Comparison of ENCODE assay signal across 9 mouse cellular contexts in the genomic region with DNA sequence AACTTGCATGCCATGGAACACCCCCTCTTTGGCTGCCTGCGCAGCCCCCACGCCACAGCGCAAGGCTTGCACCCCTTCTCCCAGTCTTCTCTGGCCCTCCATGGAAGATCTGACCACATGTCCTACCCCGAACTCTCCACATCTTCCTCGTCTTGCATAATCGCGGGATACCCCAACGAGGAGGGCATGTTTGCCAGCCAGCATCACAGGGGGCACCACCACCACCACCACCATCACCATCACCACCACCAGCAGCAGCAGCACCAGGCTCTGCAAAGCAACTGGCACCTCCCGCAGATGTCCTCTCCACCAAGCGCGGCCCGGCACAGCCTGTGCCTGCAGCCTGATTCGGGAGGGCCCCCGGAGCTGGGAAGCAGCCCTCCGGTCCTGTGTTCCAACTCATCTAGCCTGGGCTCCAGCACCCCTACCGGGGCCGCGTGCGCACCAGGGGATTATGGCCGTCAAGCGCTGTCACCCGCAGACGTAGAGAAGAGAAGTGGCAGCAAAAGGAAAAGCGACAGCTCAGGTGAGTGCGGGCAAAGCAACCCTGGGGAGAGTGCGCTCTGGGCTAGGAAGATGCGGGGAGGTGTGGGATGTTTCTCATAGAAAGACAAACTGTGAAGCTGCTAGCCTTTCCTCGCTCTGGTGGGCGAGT. TPM values are rescaled to one million over a fixed set of nuclear protein-coding genes. Genes with fewer than 3 reads are reported as not detected.
DNase-seq lines count a peak whose midpoint lies in the region; ATAC-seq lines count a peak whose summit lies in the region.
"Had no signal": no experiment of that assay in that cellular context is flagged by ENCODE, and none has a peak within 500 bp of the region (broad histone marks: within the 10 kb centered on the region; RNA-seq: fewer than 3 reads in every experiment).

No protein-coding gene starts in this region.

- peak overlapping the region; percentile 93 for H3K4me2 ChIP-seq in kidney, embryonic 14.5 days (replicated peaks; ENCODE audit: low read depth, low read length)
- peak overlapping the region; percentile 87 for H3K4me2 ChIP-seq in forebrain, embryonic 14.5 days (ENCODE audit: low read length)
- peak overlapping the region; percentile 56 for H3K4me2 ChIP-seq in liver, embryonic 15.5 days

- peaks cover 5% of the 10 kb centered on the region; the same call in 1 of the 2 replicates for H3K27me3 ChIP-seq in kidney, embryonic 14.5 days (ENCODE audit: control insufficient read depth, insufficient read depth, low read length)
- peaks cover 33% of the 10 kb centered on the region for H3K27me3 ChIP-seq in forebrain, embryonic 14.5 days (replicated peaks; ENCODE audit: control insufficient read depth, insufficient read depth, low read length)
- peaks cover 40% of the 10 kb centered on the region for H3K27me3 ChIP-seq in liver, embryonic 15.5 days

- peak overlapping the region; percentile 60 for H3K27ac ChIP-seq in kidney, embryonic 14.5 days (ENCODE audit: low read depth, low read length)
- H3K27ac ChIP-seq in forebrain, embryonic 14.5 days (ENCODE audit: low read depth, low read length) = no peak overlapping the region
- no peak overlapping the region for H3K27ac ChIP-seq in liver, embryonic 15.5 days (replicated peaks)

- H3K36me3 ChIP-seq in kidney, embryonic 14.5 days (ENCODE audit: control insufficient read depth, insufficient read depth, low read length) = no peaks in the 10 kb centered on the region
- H3K36me3 ChIP-seq in forebrain, embryonic 14.5 days (ENCODE audit: control insufficient read depth, insufficient read depth, low read length) = no peaks in the 10 kb centered on the region
- H3K36me3 ChIP-seq in liver, embryonic 15.5 days (replicated peaks) = no peaks in the 10 kb centered on the region

- 0 out of 2 replicates have a peak, but pooled peaks cover 3% of the 10 kb centered on the region for H3K4me1 ChIP-seq in kidney, embryonic 14.5 days (ENCODE audit: control insufficient read depth, insufficient read depth, low read length)
- H3K4me1 ChIP-seq in forebrain, embryonic 14.5 days (ENCODE audit: control insufficient read depth, insufficient read depth, low read length) = peaks cover 6% of the 10 kb centered on the region; the same call in 1 of the 2 replicates
- no peaks in the 10 kb centered on the region; the same call in 1 of the 2 replicates for H3K4me1 ChIP-seq in liver, embryonic 15.5 days (replicated peaks)

- no peaks in the 10 kb centered on the region for H3K9me3 ChIP-seq in kidney, embryonic 14.5 days (ENCODE audit: control insufficient read depth, low read length)
- H3K9me3 ChIP-seq in forebrain, embryonic 14.5 days (replicated peaks; ENCODE audit: control insufficient read depth, low read length) = no peaks in the 10 kb centered on the region
- H3K9me3 ChIP-seq in liver, embryonic 15.5 days (replicated peaks) = no peaks in the 10 kb centered on the region

- under 1% methylated on average over 29 of the region's 29 CpGs for WGBS in kidney, embryonic 14.5 days
- under 1% methylated on average over 28 of the region's 29 CpGs for WGBS in forebrain, embryonic 14.5 days
- 3% methylated on average over 29 of the region's 29 CpGs for WGBS in liver, embryonic 15.5 days (ENCODE audit: insufficient replicate concordance)

- peak overlapping the region; percentile 64 for H3K4me3 ChIP-seq in kidney, embryonic 14.5 days (ENCODE audit: low read length)
- H3K4me3 ChIP-seq in forebrain, embryonic 14.5 days (ENCODE audit: low read depth, low read length) = peak overlapping the region; percentile 42
- H3K4me3 ChIP-seq in liver, embryonic 15.5 days (replicated peaks) = peak overlapping the region; percentile 37

- peak overlapping the region; percentile 63 for H3K9ac ChIP-seq in kidney, embryonic 14.5 days (ENCODE audit: low read depth, low read length)
- H3K9ac ChIP-seq in forebrain, embryonic 14.5 days (ENCODE audit: low read length) = peak overlapping the region; percentile 43
- no peak overlapping the region for H3K9ac ChIP-seq in liver, embryonic 15.5 days

- peak; percentile 72 for ATAC-seq in kidney, embryonic 14.5 days (ENCODE audit: low FRiP score, low TSS enrichment)
- ATAC-seq in forebrain, embryonic 14.5 days = peak; percentile 78
- ATAC-seq in hematopoietic stem cell, adult 5-6 weeks (replicated peaks in 1 of 2; ENCODE audit: insufficient read depth in 1 of 2, low FRiP score in 2 of 2, low TSS enrichment in 1 of 2, low read depth in 1 of 2, poor library complexity in 2 of 2, severe bottlenecking in 2 of 2) = peak; percentile 34 to 37
- no peak for ATAC-seq in liver, embryonic 15.5 days (ENCODE audit: insufficient read depth)

- no peak for DNase-seq in kidney, adult 9 months
- peak; percentile 39 for DNase-seq in Muller cell, postnatal 12 days (ENCODE audit: inconsistent ontology term)
- DNase-seq in forebrain, embryonic 14.5 days (ENCODE audit: low spot score) = peak; percentile 20
- DNase-seq in retina, postnatal 1 day = peak; percentile 56
- no peak for DNase-seq in natural killer cell, adult 2 months (ENCODE audit: low spot score in 2 of 2)

RNA-seq across cellular contexts. Expression of gene Meox2, which starts 0.6 kb away (rescaled TPM):
- polyA plus RNA-seq in kidney, embryonic 14.5 days (2014; fragmentation: Nextera tagmentation; extraction: Ambion mirVana) = 13.6 and 16.6 TPM in 2 replicates
- 0.14 TPM in 1 of 2 replicates, not detected in the other for polyA plus RNA-seq in forebrain, embryonic 14.5 days (2014; fragmentation: Nextera tagmentation; extraction: Ambion mirVana)
- not detected in 2 replicates for total RNA-seq in hematopoietic stem cell, adult 5-6 weeks (2017)
- 0.28 and 0.47 TPM in 2 replicates for polyA plus RNA-seq in liver, embryonic 15.5 days (2015; fragmentation: Nextera tagmentation; extraction: Ambion mirVana)
- total RNA-seq: left cerebral cortex, postnatal 10 days had no signal

Comparison
In these comparisons a context has a peak if more than half of its experiments do, and no peak if none do; other contexts are left out.
1. DNase-seq: peak in Muller cell, postnatal 12 days (single experiment), forebrain, embryonic 14.5 days (single experiment) and retina, postnatal 1 day (single experiment); none in kidney, adult 9 months (single experiment) and natural killer cell, adult 2 months (0 of 2).
2. Peak in every context shown above with its lines, with median percentiles within 50 percentile points of each other: H3K4me2 ChIP-seq and H3K4me3 ChIP-seq.